Mouse (Mus musculus): ENCODE data around the gene Necab2.

Gene Necab2

GRCm38 (mm10) chr8:119516674-119517073 is 70.2 kb downstream of the Necab2 start:
- DNase-seq (ENCODE audit: low read depth, low spot score), result no peak

GRCm38 (mm10) chr8:119520102-119520501 is 73.6 kb downstream of the Necab2 start:
- DNase-seq (ENCODE audit: low read depth, low spot score), result no peak
